Mouse (Mus musculus): Measurements from ENCODE around the gene Adm. TPM values are rescaled to one million over a fixed set of nuclear protein-coding genes. Genes with fewer than 3 reads are reported as not detected.

The Adm gene
- polyA plus RNA-seq, 1 experiment, result 3.3 TPM

GRCm38 (mm10) chr7:110655230-110655629 is 27.8 kb downstream of the Adm start:
- no peak for DNase-seq (ENCODE audit: extremely low spot score in 1 of 2, low spot score in 1 of 2)

GRCm38 (mm10) chr7:110655966-110656365 is 28.5 kb downstream of the Adm start:
- no peak for DNase-seq (ENCODE audit: extremely low spot score in 1 of 2, low spot score in 1 of 2)

GRCm38 (mm10) chr7:110658378-110658928 is 31.0 kb downstream of the Adm start:
- DNase-seq (ENCODE audit: extremely low spot score in 1 of 2, low spot score in 1 of 2), result no peak

GRCm38 (mm10) chr7:110666537-110666936 is 39.1 kb downstream of the Adm start:
- DNase-seq (ENCODE audit: extremely low spot score in 1 of 2, low spot score in 1 of 2), result no peak

GRCm38 (mm10) chr7:110668247-110668646 is 40.8 kb downstream of the Adm start:
- no peak for DNase-seq (ENCODE audit: extremely low spot score in 1 of 2, low spot score in 1 of 2)

- no peak for DNase-seq (ENCODE audit: extremely low spot score in 1 of 2, low spot score in 1 of 2)
Measured at GRCm38 (mm10) chr7:110668756-110669155, 41.3 kb downstream of the Adm start.

GRCm38 (mm10) chr7:110671121-110671680 is 43.7 kb downstream of the Adm start:
- DNase-seq (ENCODE audit: extremely low spot score in 1 of 2, low spot score in 1 of 2), result no peak

Other genes starting within 250 kb of the Adm start
- gene Sbf2, start 12.7 kb upstream of the Adm start, polyA plus RNA-seq (2012; rRNA removed), result 35.5 and 39.1 TPM in 2 replicates
- gene Ampd3, start 140.5 kb downstream of the Adm start, polyA plus RNA-seq (2012; rRNA removed), result 24.9 and 29.1 TPM in 2 replicates
- gene Rnf141, start 216.8 kb downstream of the Adm start, polyA plus RNA-seq (2012; rRNA removed), result 67.0 and 75.5 TPM in 2 replicates
- 0.38 and 1.1 TPM in 2 replicates for gene Lyve1, start 235.6 kb downstream of the Adm start, polyA plus RNA-seq (2012; rRNA removed)

Data from frontal cortex, adult 2 months (tissue).